Mouse (Mus musculus) ES-CJ7 (cell line): ENCODE results near the gene Spata1.

ENCODE experiments used
- DNase-seq: peaks from one replicate; pipeline ENCODE4 v3.0.0; 2011; ENCODE audit warnings: low read depth, low spot score

Gene Spata1

DNA sequence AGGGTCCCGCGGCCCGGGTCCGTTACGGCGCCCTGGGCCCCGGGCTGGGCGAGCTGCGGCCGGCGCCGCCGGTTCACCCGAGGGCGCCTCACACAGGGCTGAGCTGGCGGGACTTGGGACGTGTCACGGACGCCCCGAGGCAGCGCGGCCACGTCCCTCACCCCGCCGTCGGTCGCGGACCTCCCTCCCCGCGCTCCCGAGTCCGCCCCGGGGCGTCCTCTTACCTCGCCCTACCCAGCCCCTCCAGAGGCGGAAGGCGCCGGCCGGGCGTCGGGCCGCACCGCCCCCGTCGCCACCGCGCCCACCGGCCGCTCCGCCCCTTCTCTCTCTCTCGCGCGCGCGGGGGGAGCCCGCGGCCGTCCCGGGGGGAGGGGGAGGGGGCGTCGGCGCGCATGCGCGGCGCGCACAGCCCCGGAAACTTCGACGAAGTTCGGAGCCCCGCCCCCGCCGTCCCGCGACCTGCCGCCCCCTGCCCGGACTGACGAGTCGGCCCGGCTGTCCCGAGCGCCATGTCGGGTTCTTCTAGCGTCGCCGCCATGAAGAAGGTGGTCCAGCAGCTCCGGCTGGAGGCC, at the start of gene Spata1, which contains the start of gene Gng5:
Gene Spata1 (minus strand): TSS at position 323 of the 572 bp plus-strand sequence.
Gene Gng5 (plus strand): TSS at position 377 of the 572 bp plus-strand sequence.
- DNase-seq: peak; percentile 67

DNA sequence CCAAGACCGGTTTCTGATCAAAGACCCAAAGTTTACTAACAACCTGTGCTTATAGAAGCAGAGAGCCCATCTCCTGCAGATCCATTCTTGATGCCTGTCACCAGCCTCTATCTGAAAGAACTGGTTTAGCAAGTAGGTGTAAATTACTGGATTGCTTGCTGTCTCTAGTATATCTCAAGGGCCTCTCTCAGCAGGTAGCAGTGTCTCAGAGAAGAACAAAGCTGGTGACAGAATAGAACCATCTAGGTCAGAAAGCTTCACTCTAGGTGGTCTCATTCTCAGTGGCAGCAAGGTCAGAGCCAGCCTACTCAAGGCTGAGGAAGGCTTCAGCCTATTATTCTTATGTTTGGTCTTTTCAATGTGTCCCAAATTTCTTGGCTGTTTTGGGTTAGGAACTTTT, 44.1 kb upstream of the Spata1 start:
- DNase-seq: peak; percentile 56

DNA sequence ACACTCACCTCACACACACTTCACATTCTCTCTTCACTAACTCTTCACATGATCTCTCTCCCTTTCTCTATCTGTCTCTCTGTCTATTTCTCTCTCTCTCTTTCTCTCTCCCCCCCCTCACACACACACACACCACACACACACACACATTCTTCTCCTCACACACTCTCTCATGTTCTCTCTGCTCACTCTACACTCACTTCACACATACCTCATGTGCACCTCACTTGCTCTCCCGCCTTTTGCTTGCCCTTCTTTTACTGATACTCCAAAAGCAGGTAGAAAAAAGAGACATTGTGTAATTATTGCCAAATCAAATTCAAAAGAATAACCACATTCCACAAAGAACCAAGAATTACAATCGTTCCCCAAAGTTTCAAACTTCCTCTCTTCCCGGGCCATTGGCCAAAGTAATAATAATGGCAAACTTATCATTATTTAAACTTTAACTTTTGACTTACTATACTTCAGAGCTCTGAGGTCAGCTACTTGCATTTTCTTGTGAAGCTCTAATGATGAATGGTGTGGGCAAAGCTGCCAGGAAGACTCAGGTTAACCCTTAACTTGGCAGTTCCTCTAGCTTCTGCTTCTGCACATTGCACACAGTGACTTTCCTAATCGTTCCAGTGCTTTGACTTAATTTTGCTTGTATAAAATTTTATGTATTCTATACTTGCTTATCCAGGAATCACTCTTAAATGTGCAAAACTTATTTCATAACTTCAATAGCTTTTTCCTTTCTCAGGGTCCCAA, 41.1 kb upstream of the Spata1 start:
- no peak for DNase-seq

DNA sequence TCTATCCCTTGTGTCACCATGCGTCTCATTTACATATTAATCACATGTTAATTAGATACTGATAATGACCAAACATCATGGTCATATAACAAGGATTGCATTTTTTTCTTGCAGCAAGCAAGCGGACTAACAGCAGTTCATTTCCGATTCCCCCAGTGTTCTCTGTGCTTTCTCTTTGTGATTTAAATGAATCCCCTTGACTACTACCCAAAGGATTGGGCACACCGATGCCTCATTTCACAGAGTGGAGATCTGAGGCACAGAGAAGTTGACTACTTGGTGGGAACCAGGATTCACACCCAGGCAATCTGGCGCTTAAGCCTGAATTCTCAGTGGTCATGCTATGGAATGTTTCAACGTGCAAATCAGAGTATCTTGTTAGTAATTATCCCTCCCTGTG, 35.4 kb upstream of the Spata1 start:
- peak; percentile 68 for DNase-seq

DNA sequence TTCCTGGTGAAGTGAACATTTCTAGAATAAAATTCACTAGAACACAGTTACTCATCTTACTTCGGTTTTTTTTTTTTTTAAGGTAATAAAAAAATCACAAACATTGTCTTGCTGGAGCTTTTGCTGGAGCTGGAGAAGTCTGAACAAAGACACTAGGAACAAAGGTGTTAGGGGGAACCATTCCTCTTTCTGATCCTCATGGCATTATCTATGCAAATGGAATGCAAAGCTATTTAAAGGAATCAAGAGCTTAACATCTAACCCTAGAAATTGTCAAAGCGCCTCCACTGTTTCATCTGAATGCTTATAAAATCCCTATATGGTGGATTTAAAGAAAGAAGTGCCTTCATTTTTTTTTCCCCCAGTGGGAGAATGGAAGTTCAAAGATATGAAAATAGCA, 28.8 kb upstream of the Spata1 start:
- DNase-seq: no peak

DNA sequence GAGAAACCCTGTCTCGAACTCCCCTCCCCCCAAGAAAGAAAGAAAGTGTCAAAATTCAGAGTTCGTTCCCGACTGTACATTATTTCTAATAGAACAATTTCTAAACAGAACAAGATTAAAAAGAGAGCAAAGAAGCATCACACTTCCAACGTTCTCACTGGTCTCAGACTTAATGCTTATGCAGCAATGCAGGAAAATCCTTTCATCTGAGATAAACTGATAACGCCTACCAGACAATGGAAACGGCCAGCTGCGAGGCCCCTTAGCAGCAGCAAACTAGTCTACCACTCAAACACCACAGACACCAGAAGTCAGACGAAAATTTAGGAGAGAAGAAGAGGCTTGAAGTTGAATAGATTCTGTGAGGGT, 22.1 kb upstream of the Spata1 start:
- DNase-seq: peak; percentile 37

DNA sequence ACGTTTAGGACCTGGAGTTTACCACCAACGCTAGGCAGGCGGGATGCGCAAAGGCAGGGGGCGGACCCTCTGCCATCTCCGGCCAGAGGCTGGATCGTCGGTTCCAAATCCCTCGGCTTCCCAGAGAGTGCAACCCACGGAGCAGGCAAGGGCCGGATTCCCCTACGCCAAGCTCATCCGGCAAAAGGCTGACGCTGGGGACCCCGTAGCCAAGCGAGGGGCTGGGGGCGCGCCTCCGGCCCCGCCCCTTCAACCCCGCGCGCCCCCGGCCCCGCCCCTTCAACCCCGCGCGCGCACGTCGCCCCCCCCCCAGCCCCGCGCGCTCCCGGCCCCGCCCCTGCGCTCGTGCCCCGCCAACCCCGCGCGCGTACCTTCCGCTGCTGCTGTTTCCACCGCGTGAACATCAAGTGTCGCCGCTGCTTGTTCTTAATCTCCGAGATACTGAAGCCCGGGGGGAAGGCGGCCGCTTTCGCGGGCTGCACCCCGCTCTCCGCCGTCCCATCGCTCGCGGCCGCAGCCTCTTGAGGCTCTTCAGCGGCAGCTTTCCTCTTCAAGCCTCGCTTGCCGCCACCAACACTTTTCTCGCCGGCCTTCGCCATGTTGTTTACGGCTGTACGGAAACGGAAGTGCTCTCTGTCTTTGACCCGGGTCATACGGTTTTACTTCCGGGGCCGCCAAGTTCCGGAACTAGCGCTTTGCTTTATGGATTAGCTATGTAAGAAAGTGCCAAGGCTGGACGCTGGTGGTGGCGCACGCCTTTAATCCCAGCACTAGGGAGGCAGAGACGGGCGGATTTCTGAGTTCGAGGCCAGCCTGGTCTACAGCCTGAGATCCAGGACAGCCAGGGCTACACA, 21.5 kb upstream of the Spata1 start, which contains the start of gene Rpf1:
Gene Rpf1 (minus strand): TSS at position 632 of the 854 bp plus-strand sequence.
- DNase-seq: peak; percentile 95

DNA sequence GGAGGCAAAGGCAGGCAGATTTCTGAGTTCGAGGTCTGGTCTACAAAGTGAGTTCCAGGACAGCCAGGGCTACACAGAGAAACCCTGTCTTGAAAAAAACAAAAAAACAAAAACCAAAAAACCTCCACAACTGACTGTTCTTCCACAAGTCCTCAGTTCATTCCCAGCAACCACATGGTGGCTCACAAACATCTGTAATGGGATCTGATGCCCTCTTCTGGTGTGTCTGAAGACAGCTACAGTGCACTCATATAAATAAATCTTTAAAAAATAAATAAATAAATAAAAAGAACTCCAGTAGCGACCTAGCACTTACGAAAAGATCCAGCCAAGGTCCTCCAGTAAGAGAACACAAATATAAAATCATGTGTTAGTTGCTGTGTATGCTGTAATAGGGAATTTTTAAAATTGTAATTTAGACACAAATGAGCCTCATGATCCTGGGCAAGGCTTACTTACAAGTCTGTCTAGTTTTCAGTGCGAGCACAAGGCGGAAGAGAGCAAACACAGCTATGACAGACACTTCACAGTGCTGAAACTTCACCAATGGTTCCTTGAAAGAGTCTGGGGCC, 20.8 kb upstream of the Spata1 start:
- DNase-seq: no peak

DNA sequence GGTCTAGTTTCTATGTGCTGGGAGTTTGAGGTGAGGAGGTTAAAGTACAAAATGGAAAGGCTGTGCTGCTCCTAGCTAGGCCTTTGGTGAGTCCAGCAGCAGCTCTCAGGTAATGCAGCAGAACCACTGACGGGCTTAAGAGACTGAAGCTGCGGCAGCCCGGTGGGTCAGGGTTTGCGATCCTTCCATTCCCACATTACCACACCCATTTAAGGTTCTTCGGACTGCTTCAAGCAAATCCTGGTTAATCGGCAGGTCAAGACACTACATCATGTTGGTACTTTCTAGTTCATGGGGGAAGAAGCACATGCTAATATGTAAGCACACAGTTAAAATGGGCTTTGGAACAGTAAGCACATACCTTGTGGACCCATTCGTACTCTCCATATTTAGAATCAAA, 7.2 kb upstream of the Spata1 start:
- DNase-seq: no peak

DNA sequence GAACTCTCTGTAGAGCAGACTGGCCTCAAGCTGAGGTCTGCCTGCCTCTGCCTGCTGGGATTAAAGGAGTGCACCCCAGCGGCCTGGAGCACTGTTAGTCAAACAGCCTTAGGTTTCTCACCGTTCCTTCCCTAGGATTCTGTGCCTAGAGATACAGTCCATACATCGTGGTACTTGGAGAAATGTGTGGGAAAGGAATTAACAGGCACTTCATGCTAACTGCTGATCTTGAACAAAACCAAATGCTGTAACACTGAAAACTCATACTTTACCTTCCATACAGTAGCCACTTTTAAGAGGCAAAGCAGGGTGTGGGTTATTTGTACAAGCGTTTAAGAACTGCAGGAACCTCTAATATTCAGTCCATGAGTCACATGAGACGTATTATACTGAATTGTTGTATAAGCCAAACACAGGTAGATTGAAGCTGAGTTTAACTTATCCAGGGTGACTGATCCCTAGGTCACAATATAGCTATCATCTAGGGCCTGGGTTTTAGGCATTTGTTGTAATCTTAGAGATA, 2.1 kb upstream of the Spata1 start:
- DNase-seq: no peak

DNA sequence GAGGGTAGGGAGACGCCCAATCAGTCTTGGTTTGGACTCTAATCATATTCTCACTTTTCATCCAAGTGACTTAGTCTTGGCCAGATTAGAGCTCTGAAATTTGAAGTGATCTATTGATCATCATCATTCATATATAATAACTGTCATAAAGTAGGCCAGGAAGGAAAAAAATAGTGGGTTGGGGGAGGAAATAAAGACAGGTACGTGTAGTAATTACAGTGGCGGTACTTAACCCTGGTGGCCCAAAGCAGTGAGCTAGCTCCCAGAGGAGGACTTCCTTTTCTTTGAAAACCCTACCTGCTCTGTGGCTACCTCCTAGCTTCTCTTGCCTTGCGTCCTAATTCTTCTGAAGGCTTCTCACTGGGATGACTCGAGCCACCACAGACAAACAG, 1.3 kb upstream of the Spata1 start:
- DNase-seq: no peak

DNA sequence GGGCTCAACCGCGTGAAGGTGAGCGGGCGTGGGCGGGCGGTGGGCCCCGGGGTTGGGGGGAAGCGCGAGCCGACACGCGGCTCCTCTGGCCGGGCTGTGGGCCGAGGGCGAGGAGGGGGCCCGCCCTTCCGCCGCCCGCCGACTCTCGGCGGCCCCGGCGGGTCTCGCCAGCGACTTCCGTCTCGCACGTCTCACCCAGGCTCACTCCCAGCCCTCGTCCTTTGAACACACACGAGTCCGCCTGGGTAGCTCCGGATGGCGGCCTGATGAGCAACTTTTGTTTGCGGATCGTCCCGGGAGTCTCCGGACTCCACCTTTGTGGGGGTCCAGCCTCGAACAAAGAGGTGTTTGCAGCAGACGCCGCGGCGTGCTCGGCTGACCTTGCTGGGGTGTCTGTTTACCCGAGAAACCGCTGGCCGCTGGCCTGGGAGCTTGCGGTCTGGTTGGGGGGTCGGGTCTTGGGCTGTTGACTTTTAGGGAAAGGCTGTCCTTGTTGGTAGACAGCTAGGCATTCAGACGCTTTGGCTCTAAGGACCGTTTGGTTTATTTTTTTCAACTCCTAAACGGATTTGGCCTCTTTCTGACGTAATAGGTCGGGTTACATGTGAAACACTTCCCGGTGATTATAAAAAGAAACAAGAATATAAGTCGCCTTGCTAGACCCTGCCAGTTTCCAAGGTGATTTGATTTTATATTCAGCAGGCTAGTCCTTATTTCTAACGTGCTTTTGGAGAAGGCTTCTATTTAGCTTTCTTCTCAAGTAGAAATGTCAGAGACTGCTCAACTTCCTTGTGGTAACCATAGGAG, 653 bp upstream of the Spata1 start:
- peak; percentile 64 for DNase-seq

DNA sequence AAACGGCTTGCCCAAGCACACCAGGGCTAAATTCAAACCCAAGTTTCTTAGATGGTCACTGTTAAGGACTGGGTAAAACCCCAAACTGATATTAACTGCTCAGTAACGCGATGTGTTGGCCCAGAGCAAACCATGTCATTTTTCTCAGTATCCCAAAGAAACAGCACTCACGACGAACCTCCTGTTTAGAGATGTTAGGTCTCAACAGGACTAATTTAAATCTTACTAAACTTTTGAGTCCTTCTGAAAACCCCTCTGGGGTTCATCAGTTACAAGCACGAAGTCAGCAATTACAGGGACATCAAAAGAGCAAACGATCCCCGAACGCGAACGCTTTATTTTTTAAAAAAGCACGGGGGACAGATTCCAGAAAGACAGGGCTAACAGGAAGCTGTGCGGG, 564 bp downstream of the Spata1 start:
- DNase-seq: no peak

DNA sequence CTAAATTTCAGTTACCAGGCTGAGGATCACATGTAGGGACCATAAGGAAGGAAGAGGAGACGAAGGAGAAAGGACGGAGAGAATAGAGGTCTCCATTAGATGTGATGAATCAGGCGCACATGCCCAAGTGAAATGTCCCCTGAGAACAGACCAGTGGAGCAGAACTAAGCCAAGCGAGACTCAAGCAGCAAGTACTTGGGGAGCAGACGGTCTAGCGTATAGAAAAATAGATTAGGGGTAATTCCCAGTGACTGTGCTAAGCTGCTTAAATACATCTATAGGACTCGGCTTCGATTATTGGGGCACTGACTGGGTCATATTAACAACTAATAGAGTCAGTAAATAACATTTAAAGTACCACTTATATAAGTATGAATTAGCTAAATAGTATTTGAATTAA, 4.6 kb downstream of the Spata1 start:
- no peak for DNase-seq

DNA sequence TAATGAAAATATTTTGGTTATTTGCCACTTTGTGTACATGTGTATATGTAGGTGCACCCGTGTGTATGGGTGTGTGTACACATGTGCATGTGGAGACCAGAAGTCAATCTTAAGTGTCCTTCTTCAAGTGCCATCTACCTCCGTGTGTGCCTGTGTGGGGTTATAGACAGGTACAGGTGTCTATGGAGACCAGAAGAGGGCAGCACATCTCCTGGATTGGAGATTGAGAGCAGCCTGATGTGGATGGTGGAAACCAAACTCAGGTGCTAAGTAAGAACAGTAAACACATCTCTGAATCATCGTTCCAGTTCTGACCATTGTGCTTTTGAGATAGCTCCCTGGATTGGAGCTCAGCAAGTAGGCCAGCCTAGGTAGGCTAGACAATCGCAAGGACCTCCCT, 13.1 kb downstream of the Spata1 start:
- DNase-seq: peak; percentile 80

DNA sequence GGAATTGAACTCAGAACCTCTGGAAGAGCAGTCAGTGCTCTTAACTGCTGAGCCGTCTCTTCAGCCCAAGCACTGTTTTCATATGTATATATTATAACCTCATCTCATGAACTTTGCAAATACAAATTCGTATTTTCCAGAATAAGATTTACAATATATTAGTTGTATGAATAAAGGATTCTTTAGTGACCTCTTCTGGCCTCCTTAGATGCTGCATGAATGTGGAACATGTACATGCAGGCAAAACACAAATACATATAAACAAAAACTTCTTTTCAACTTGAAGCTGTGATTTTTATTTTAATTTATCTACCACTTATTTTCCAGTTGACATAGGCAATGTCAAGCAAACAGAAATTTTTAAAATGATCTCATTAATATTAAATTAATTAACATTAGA, 17.5 kb downstream of the Spata1 start:
- DNase-seq: no peak

DNA sequence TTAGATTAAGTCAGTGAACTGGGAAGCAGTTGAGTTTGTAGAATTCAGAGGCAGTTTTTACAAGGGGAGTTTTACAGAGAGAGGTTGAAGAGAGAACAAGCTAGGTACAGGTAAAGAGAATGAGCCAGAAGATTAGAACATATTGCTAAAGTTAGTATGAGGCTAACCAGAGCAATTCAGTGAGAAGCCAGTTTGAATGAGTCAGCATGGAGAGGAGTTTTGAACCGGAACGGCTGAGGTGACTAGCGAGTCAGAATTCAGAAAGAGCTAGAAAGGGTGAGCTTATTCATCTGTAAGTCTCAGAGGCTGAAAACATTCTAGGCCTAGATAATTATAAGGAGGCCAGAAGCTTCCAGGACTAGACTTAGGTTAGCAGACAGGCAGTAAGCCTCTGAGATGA, 25.1 kb downstream of the Spata1 start:
- DNase-seq: no peak

DNA sequence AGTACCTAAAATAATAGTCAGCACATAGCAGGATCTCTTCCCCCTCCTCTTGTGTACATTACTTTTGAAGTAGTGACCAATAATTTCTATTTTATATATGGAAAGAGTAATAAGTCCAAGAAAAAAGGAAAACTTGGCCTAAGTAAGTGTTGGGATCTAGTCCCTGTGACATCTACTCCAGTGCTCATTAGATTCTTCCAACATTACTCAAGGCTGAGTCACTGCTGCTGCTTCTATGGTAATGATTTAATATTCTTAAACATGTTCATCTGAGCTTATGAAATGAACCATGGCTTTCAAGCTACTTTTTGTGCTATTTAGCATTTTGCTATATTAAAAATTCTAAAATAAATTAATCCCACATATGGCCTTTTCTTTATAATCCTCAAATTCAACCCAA, 25.8 kb downstream of the Spata1 start:
- DNase-seq: no peak

DNA sequence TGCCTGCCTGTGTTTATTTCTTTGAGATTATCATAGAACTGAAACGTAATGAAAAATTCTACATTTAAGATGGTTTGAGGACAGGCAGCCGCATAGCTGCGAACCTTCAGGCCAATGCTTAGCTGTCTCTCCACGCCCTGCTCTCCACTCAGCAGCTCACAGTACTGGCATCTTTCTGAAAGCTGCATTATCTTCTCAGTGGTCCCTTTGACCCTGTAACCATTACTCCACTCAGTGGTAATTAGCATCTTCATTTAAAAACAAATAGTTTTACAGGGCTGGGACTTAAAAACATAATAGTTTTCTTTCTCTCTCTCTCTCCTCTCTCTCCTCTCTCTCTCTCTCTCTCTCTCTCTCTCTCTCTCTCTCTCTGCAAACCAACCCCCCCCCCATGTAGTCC, 26.9 kb downstream of the Spata1 start:
- DNase-seq: peak; percentile 51

DNA sequence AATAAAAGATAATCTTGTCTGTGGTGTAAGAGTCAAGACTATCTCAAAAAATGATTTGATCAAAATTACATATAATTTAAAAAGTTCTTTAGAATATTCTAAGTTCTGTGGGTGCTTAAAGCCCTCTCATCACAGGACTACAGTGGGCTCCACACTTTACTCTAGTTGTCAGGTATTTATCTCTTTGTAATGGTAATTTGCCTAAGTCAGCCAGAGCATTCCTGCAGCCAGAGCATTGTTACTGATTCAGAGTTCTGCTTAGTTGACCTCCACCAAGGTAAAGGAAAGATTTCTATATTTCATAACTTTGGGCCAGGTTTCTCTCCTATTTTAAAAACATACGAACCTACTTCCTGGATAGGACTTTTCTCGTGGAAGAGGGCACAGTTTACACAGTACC, 30.3 kb downstream of the Spata1 start:
- DNase-seq: peak; percentile 48

DNA sequence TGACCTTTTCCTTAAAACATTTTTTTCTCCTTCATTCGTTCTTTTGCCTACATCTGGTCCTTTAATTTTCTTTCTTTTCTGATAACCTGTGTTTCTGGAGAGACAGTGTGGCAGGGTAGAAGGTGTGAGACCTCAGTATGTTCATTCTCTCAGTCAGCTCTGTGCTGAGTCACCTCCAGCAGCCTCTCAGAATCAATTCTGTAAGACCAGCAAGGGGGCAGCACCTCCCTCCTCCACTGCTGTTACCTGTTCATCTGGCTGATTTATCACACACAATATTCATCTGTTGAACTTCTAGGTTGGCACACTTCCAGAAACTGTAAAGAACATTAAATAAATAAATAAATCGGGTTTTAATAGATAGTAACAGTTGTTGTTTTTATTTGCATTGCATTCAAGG, 36.6 kb downstream of the Spata1 start:
- peak; percentile 29 for DNase-seq
